Mouse (Mus musculus) stomach, postnatal 0 days (tissue): ENCODE measurements at regions not wholly inside any gene's neighbourhood (a gene's known extent, or its start where the extent isn't known, plus 50 kb on each side); places are given as distances from the start of the nearest gene placed in this dataset.

ENCODE experiments used
- ATAC-seq: fragments of 200-750 bp; cut with Nextera tagmentation; 2 replicates; pipeline ENCODE4 v1.8.0; 2017; ENCODE audit not compliant: low FRiP score, low TSS enrichment
- DNase-seq: peaks from one replicate; pipeline ENCODE4 v3.0.0-alpha.2; 2016; ENCODE audit warnings: low spot score
- H3K27ac ChIP-seq: fragments of 300-500 bp; sonication (generic); replicated peaks from 2 replicates; pipeline ENCODE4 v1.5.1; 2014; ENCODE audit warnings: mild to moderate bottlenecking, control low read depth
- H3K27me3 ChIP-seq: fragments of 300-500 bp; sonication (generic); 2 replicates; pipeline ENCODE4 v1.6.1; 2014; ENCODE audit warnings: low read length; ENCODE audit not compliant: control insufficient read depth, insufficient read depth
- H3K36me3 ChIP-seq: fragments of 300-500 bp; sonication (generic); 2 replicates; pipeline ENCODE4 v1.6.1; 2014; ENCODE audit warnings: low read length, mixed read lengths; ENCODE audit not compliant: control insufficient read depth, insufficient read depth
- H3K4me1 ChIP-seq: fragments of 300-500 bp; sonication (generic); replicated peaks from 2 replicates; pipeline ENCODE4 v1.6.1; 2014; ENCODE audit warnings: antibody characterized with exemption; ENCODE audit not compliant: control insufficient read depth, insufficient read depth
- H3K4me2 ChIP-seq: fragments of 300-500 bp; sonication (generic); replicated peaks from 2 replicates; pipeline ENCODE4 v1.6.1; 2014; ENCODE audit warnings: low read depth, mild to moderate bottlenecking, control low read depth, moderate library complexity
- H3K4me3 ChIP-seq: fragments of 300-500 bp; sonication (generic); 2 replicates; pipeline ENCODE4 v1.5.1; 2014; ENCODE audit warnings: low read depth, low read length, control low read depth
- H3K9ac ChIP-seq: fragments of 300-500 bp; sonication (generic); 2 replicates; pipeline ENCODE4 v1.6.1; 2014; ENCODE audit warnings: mild to moderate bottlenecking, low read length, control low read depth, mixed read lengths
- H3K9me3 ChIP-seq: fragments of 300-500 bp; sonication (generic); 2 replicates; pipeline ENCODE4 v1.6.1; 2016; ENCODE audit warnings: low read length; ENCODE audit not compliant: control insufficient read depth
- CTCF ChIP-seq: IDR thresholded peaks from 2 replicates; pipeline ENCODE4 v1.5.1; 2016; ENCODE audit warnings: antibody characterized with exemption, low read depth, mild to moderate bottlenecking, moderate library complexity
- EP300 ChIP-seq: optimal IDR thresholded peaks from 2 replicates; pipeline ENCODE3; 2016; ENCODE audit warnings: antibody characterized with exemption
- WGBS: fragments of 180-500 bp; shearing (Covaris S2); extraction: QIAGEN DNeasy Blood & Tissue Kit; methylation state at CpG from one replicate; pipeline ENCODE4 v1.1.7; 2014; 5-methylcytosine and 5-hydroxymethylcytosine counted together

- DNase-seq: no peak
- H3K4me2 ChIP-seq: no peak overlapping the region
- no peaks in the 10 kb centered on the region for H3K36me3 ChIP-seq
- H3K4me1 ChIP-seq: no peaks in the 10 kb centered on the region
- ATAC-seq: no peak
- no peak overlapping the region for H3K4me3 ChIP-seq
- no peak for TF ChIP-seq CTCF
- TF ChIP-seq EP300: no peak
- no peaks in the 10 kb centered on the region for H3K9me3 ChIP-seq
- no peak overlapping the region for H3K27ac ChIP-seq
- no peaks in the 10 kb centered on the region for H3K27me3 ChIP-seq
- H3K9ac ChIP-seq: no peak overlapping the region
- WGBS: 56% methylated on average over 14 of the region's 14 CpGs
Measured at GRCm38 (mm10) chr7:36945024-36945815, 247.3 kb downstream of the Tshz3 start.

- Histone ChIP-seq H3K4me2 (no peak overlapping the region), H3K36me3 (no peaks in the 10 kb centered on the region), H3K4me3 (no peak overlapping the region), H3K4me1 (no peaks in the 10 kb centered on the region), H3K27me3 (no peaks in the 10 kb centered on the region), H3K27ac (no peak overlapping the region), H3K9me3 (no peaks in the 10 kb centered on the region), H3K9ac (no peak overlapping the region)
- ATAC-seq: no peak
- no peak for TF ChIP-seq EP300
- TF ChIP-seq CTCF: no peak
- DNase-seq: no peak
- WGBS: 50% methylated on average over 10 of the region's 10 CpGs
Measured at GRCm38 (mm10) chr7:36949511-36949910, 251.6 kb downstream of the Tshz3 start.

GRCm38 (mm10) chr7:36955376-36955775 is 257.5 kb downstream of the Tshz3 start:
- no peaks in the 10 kb centered on the region for H3K27me3 ChIP-seq
- no peaks in the 10 kb centered on the region for H3K36me3 ChIP-seq
- TF ChIP-seq CTCF: no peak
- no peak for TF ChIP-seq EP300
- H3K27ac ChIP-seq: no peak overlapping the region
- H3K4me1 ChIP-seq: no peaks in the 10 kb centered on the region
- no peak for ATAC-seq
- H3K4me2 ChIP-seq: no peak overlapping the region
- H3K4me3 ChIP-seq: no peak overlapping the region
- no peak for DNase-seq
- 0 out of 2 replicates have a peak, but pooled peaks cover 3% of the 10 kb centered on the region for H3K9me3 ChIP-seq
- H3K9ac ChIP-seq: no peak overlapping the region
- WGBS: 60% methylated on average over 3 of the region's 3 CpGs

DNA sequence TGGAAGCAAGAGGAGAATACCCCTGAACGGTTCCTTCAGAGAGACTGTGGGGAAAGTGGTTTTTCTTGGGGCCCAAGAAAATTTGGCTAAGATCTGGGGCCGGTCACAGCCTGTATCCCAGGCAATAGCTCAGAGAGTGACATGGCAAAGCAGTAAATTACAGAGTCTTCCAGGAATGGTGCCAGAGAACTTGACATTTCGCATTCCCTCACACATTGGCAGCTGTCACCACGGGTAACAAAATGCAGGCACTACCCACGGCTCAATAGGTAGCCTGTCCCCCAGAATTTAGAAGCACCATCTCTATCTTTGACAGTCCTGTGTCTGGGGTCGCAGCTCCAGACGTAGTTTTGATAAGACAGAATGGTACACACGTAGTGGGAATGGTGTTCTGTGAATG is 260.3 kb downstream of the Tshz3 start:
- no peak for DNase-seq
- no peak overlapping the region for H3K9ac ChIP-seq
- no peak overlapping the region for H3K27ac ChIP-seq
- TF ChIP-seq EP300: no peak
- no peak for TF ChIP-seq CTCF
- no peak overlapping the region for H3K4me2 ChIP-seq
- H3K36me3 ChIP-seq: no peaks in the 10 kb centered on the region
- no peak overlapping the region for H3K4me3 ChIP-seq
- no peak for ATAC-seq
- H3K4me1 ChIP-seq: no peaks in the 10 kb centered on the region
- H3K27me3 ChIP-seq: no peaks in the 10 kb centered on the region
- 0 out of 2 replicates have a peak, but pooled peaks cover 3% of the 10 kb centered on the region for H3K9me3 ChIP-seq
- WGBS: 63% methylated on average over 8 of the region's 8 CpGs

DNA sequence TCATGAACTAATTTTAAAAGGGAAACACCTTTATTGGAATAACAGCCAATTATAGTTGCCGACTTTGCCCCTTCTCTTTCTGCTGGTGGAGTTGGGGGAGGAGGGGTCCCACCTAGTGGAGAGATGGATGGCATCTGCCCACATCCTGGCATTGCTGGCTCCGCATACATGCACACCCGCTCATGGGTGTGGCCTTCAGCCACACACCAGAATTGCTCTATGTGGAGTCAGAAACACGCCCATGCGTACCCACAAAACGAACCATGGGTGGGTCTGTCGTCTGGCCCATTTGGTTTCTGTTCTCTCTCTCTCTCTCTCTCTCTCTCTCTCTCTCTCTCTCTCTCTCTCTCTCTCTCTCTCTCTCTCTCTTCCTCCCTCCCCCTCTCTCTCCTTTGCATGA is 273.9 kb downstream of the Tshz3 start:
- Histone ChIP-seq H3K27me3 (no peaks in the 10 kb centered on the region), H3K4me3 (no peak overlapping the region), H3K9me3 (no peaks in the 10 kb centered on the region), H3K4me1 (no peaks in the 10 kb centered on the region), H3K27ac (no peak overlapping the region), H3K4me2 (no peak overlapping the region), H3K36me3 (no peaks in the 10 kb centered on the region), H3K9ac (no peak overlapping the region)
- ATAC-seq (no peak), DNase-seq (no peak)
- no peak for TF ChIP-seq EP300
- no peak for TF ChIP-seq CTCF
- 55% methylated on average over 7 of the region's 7 CpGs for WGBS

DNA sequence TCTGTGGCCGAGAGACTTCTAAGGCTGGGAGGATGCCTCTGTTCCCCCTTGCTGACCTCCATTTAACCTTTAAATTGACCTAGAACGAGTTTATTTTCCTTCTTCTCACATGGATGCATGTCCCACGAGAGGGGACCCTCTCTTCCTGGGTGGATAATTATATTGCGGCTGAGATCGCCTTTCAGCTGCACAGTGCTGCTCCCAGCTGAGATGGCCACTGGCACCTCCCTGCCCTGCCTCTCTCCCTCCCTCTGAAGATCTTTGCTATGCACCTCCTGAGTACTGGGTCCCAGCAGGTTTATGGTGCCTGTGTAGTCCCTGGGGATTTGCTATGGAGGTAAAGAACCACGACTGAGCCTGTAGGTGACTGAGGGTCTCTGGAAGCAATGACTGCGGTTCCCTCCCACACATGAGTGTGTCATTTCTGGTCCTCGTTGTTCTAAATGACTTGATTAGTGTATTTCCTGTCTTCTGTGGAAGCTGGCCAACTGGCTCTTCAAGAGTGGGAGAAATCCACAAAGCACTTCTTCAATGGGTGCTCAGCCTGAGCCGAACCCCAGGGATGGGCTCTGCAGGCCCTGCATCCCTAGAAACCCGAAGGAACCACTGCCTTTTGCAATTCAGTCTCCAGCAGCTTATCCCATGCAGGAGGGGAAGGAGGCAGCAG is 275.9 kb downstream of the Tshz3 start:
- WGBS: 48% methylated on average over 10 of the region's 10 CpGs
- ATAC-seq (no peak), DNase-seq (no peak)
- Histone ChIP-seq H3K4me2 (no peak overlapping the region), H3K27ac (no peak overlapping the region), H3K27me3 (no peaks in the 10 kb centered on the region), H3K9ac (no peak overlapping the region), H3K4me1 (no peaks in the 10 kb centered on the region), H3K36me3 (no peaks in the 10 kb centered on the region), H3K4me3 (no peak overlapping the region), H3K9me3 (no peaks in the 10 kb centered on the region)
- TF ChIP-seq CTCF: no peak
- TF ChIP-seq EP300: no peak
